Mouse (Mus musculus): ENCODE data around the gene Gm20431.

- TF ChIP-seq POLR2A (IDR thresholded peaks at IDR 0.05; ENCODE audit: borderline replicate concordance, insufficient read depth, low read length) (no peak), CTCF (IDR thresholded peaks at IDR 0.05; ENCODE audit: borderline replicate concordance, insufficient read depth, low read depth, low read length) (no peak)
Measured at GRCm38 (mm10) chr2:167575581-167575980, 85.7 kb downstream of the Gm20431 start.

Data from cerebellum, adult 2 months (tissue).